Mouse (Mus musculus): ENCODE measurements around the gene Olfr718-ps1. TPM values are rescaled to one million over a fixed set of nuclear protein-coding genes. Genes with fewer than 3 reads are reported as not detected.

Olfr718-ps1 gene
- polyA plus RNA-seq, 1 experiment from 2014 or later: not detected

DNA sequence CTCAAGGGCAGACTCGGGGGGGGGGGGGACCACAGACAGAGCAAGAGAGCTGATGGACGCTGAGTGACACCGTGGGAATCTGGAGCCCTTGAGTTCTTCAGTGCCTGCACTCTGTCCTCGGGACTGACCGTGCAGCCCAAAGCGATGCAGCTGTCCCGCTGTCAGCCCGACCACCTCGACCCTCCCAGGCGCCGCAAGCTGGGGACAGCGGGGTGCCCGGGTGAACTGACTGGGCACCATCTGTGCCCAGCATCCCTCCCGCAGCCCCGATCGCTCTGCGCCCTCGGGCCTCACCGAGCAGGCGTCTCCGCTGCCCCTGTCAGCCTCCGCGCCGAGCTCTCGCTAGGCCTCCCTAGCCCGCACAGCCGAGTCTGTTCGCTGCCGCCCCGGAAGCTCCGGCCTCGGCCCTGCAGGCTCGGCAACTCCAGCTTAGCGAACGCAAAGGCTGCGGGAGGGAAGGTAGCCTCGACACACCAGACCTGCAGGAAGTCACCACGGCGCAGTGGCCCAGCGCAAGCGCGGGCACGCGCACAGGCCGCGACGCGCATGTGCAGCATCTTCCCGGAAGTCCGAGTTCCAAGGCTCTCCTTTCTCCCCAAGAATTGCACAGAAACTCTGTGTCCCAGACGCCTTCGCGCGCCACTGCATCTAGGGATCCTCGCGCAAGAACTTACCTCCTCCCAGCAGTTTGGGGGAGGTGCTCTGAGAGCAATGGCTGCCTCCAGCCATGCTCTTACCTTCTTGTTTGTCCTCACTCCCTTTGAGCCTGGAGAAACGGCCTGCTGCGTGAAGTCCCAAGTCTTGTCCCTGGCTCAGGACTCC lies 33.1 kb upstream of the Olfr718-ps1 start, which contains the start of the genes Rbak and Spdye4b:
Gene Rbak, minus strand, starts transcription at position 521 of the 822 bp plus-strand sequence.
Gene Spdye4b, plus strand, starts transcription at position 763 of the 822 bp plus-strand sequence.
- TF ChIP-seq CTCF (IDR thresholded peaks at IDR 0.05; ENCODE audit: low read depth): no peak
- peak within 1 kb of the TSS; percentile 81 for H3K4me2 ChIP-seq (ENCODE audit: low read length)
- under 1% methylated on average over 58 of the region's 58 CpGs for WGBS
- no peaks in the 10 kb centered on the region for H3K9me3 ChIP-seq (replicated peaks; ENCODE audit: low read length)
- DNase-seq (ENCODE audit: low spot score) (peak; percentile 99), ATAC-seq (replicated peaks; ENCODE audit: low FRiP score, low read depth) (peak; percentile 93)
- peak within 1 kb of the TSS; percentile 74 for H3K4me3 ChIP-seq (replicated peaks; ENCODE audit: low read depth, low read length)
- H3K4me1 ChIP-seq (replicated peaks; ENCODE audit: insufficient read depth, low read length): no peaks in the 10 kb centered on the region
- H3K27me3 ChIP-seq (ENCODE audit: insufficient read depth, low read length): no peaks in the 10 kb centered on the region
- H3K27ac ChIP-seq: peak within 1 kb of the TSS; percentile 80; the same call in 1 of the 2 replicates
- H3K9ac ChIP-seq (ENCODE audit: low read depth, low read length): peak within 1 kb of the TSS; percentile 87
- H3K36me3 ChIP-seq (ENCODE audit: insufficient read depth, low read length): peaks cover 21% of the 10 kb centered on the region

DNA sequence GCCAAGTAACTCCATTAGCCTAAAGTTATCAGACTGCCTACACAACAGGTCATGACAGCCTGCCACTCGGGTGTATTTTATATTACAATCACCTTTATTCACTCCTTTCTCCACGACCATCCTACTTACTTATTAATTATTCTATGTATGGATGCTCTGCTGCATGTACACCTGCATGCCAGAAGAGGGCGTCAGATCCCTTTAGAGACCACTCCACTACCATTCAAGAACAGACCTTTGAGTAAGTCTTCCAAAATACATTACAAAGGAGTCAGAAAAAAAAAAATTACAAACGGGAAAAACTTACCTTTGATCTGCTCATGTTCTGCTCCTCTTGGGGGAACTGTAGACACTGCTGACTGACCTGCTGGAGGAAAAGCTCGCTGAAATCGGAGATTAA lies 31.8 kb upstream of the Olfr718-ps1 start:
- H3K4me3 ChIP-seq (replicated peaks; ENCODE audit: low read depth, low read length): no peak overlapping the region
- WGBS: 30% methylated on average over 6 of the region's 6 CpGs
- no peaks in the 10 kb centered on the region for H3K27me3 ChIP-seq (ENCODE audit: insufficient read depth, low read length)
- ATAC-seq (replicated peaks; ENCODE audit: low FRiP score, low read depth) (no peak), DNase-seq (ENCODE audit: low spot score) (peak; percentile 67)
- H3K9me3 ChIP-seq (replicated peaks; ENCODE audit: low read length): no peaks in the 10 kb centered on the region
- H3K9ac ChIP-seq (ENCODE audit: low read depth, low read length): no peak overlapping the region
- TF ChIP-seq CTCF (IDR thresholded peaks at IDR 0.05; ENCODE audit: low read depth): peak; percentile 79
- peak overlapping the region; percentile 81 for H3K4me2 ChIP-seq (ENCODE audit: low read length)
- H3K27ac ChIP-seq: no peak overlapping the region
- H3K4me1 ChIP-seq (replicated peaks; ENCODE audit: insufficient read depth, low read length): no peaks in the 10 kb centered on the region
- H3K36me3 ChIP-seq (ENCODE audit: insufficient read depth, low read length): peaks cover 33% of the 10 kb centered on the region

DNA sequence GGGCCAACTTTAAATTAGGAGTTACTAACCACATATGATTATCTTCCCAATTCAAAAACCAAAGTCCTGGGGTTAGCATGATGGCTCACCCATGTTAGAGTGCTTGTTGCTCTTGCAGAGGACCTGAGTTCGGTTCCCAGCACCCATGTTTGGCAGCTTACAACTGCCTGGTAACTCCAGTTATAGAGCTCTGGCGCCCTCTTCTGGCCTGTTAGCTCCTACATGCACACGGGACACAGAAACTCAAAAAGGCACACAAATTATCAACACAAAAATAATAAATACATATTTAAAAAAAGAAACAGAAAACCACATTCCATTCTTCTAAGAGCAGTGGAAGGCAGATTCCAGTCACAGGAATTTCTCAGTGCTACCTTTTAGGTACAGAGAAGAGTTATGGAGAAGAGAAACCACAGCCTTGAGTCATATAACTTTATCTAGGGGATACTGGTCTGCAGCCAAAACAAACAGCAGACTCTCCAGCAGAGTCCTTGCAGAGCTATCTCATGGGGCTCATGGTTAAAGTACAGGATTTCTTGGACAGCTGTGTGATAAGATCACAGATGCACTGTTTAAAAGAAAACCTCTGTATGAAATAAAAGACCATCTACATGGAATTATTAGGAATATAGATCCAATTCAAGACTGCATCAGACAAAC lies 30.3 kb upstream of the Olfr718-ps1 start:
- TF ChIP-seq CTCF (IDR thresholded peaks at IDR 0.05; ENCODE audit: low read depth): peak; percentile 26; the same call in 1 of the 2 replicates
- H3K9me3 ChIP-seq (replicated peaks; ENCODE audit: low read length): no peaks in the 10 kb centered on the region
- no peak overlapping the region for H3K9ac ChIP-seq (ENCODE audit: low read depth, low read length)
- no peaks in the 10 kb centered on the region for H3K27me3 ChIP-seq (ENCODE audit: insufficient read depth, low read length)
- no peak for DNase-seq (ENCODE audit: low spot score)
- no peak for ATAC-seq (replicated peaks; ENCODE audit: low FRiP score, low read depth)
- H3K4me1 ChIP-seq (replicated peaks; ENCODE audit: insufficient read depth, low read length): no peaks in the 10 kb centered on the region
- H3K4me3 ChIP-seq (replicated peaks; ENCODE audit: low read depth, low read length): no peak overlapping the region
- peaks cover 48% of the 10 kb centered on the region for H3K36me3 ChIP-seq (ENCODE audit: insufficient read depth, low read length)
- H3K27ac ChIP-seq: no peak overlapping the region
- 92% methylated on average over 3 of the region's 3 CpGs for WGBS
- H3K4me2 ChIP-seq (ENCODE audit: low read length): no peak overlapping the region

DNA sequence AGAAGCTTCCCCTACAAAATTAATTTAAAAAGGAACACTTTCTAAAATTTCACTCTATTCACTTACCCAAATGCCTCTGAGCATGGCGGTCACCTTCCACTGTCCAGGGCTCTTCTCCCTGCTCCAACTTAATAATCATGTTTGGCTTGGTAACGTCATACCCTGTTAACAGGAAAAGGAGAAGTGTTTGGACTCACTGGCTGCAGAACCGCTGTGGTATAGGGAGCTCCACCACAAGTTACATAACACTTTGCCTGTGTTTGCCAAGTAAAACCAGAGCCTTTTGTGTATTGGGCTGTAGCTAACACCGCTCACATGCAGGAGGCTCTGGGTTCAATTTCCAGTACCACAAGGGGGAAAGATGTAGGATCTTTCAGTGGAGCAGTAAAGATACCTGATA lies 28.6 kb upstream of the Olfr718-ps1 start:
- TF ChIP-seq CTCF (IDR thresholded peaks at IDR 0.05; ENCODE audit: low read depth): no peak
- H3K9me3 ChIP-seq (replicated peaks; ENCODE audit: low read length): no peaks in the 10 kb centered on the region
- H3K27me3 ChIP-seq (ENCODE audit: insufficient read depth, low read length): no peaks in the 10 kb centered on the region
- no peak overlapping the region for H3K27ac ChIP-seq
- no peak for ATAC-seq (replicated peaks; ENCODE audit: low FRiP score, low read depth)
- H3K36me3 ChIP-seq (ENCODE audit: insufficient read depth, low read length): peaks cover 55% of the 10 kb centered on the region
- no peak overlapping the region for H3K4me3 ChIP-seq (replicated peaks; ENCODE audit: low read depth, low read length)
- no peaks in the 10 kb centered on the region for H3K4me1 ChIP-seq (replicated peaks; ENCODE audit: insufficient read depth, low read length)
- WGBS: 96% methylated on average over 4 of the region's 4 CpGs
- H3K4me2 ChIP-seq (ENCODE audit: low read length): no peak overlapping the region
- DNase-seq (ENCODE audit: low spot score): no peak
- H3K9ac ChIP-seq (ENCODE audit: low read depth, low read length): no peak overlapping the region

DNA sequence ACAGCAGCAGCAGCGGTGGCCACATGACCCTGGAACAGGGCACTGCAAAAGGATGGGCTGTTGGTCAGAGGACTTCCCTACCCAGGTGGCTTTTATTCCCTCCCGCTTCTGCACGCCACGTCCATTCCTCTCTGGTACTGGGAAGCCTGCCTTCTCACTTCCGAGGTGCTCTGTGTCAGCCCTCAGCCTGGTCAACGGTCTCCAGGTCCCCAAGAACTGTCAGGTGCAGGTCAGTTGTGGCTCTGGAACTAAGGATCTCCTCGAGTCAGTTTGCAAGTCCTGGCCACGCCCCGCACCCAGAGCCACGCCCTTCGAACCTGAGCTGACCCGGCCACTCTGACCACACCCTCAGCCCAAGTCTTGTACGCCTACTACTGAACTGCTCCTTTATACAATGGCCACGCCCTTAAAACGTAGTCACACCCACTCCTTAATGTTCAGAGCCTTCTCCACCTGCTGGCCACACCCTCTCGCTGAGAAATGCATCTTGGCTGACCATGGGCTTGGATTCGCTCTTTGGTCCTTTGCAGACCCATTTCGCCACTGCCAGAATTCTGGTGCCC lies 18.2 kb upstream of the Olfr718-ps1 start:
- Histone ChIP-seq H3K4me3 (replicated peaks; ENCODE audit: low read depth, low read length) (no peak overlapping the region), H3K36me3 (ENCODE audit: insufficient read depth, low read length) (no peaks in the 10 kb centered on the region), H3K9me3 (replicated peaks; ENCODE audit: low read length) (no peaks in the 10 kb centered on the region), H3K9ac (ENCODE audit: low read depth, low read length) (no peak overlapping the region), H3K27ac (no peak overlapping the region), H3K27me3 (ENCODE audit: insufficient read depth, low read length) (no peaks in the 10 kb centered on the region), H3K4me2 (ENCODE audit: low read length) (peak overlapping the region; percentile 44), H3K4me1 (replicated peaks; ENCODE audit: insufficient read depth, low read length) (no peaks in the 10 kb centered on the region)
- ATAC-seq (replicated peaks; ENCODE audit: low FRiP score, low read depth) (peak; percentile 82), DNase-seq (ENCODE audit: low spot score) (peak; percentile 41)
- 13% methylated on average over 18 of the region's 18 CpGs for WGBS
- peak; percentile 23; the same call in 1 of the 2 replicates for TF ChIP-seq CTCF (IDR thresholded peaks at IDR 0.05; ENCODE audit: low read depth)

DNA sequence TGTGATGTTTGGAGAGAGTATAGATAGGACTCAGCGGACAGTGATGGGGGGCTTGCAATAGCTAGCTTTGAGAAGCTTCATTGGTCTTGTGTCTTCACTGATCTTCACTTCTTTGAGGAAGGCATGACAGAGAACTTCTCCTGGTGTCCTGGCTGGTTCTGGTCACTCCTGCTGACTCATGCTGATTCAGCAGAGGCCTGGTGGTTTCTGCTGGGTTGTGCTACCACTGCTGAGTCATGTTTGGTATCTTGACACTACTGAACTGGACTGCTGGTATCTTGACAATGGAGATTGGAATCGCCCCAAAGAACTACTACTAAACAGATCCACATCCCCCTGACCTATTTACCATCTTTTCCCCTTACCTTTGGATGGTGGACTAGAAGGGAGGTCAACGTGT lies 8.2 kb upstream of the Olfr718-ps1 start:
- H3K4me2 ChIP-seq (ENCODE audit: low read length): no peak overlapping the region
- no peak overlapping the region for H3K4me3 ChIP-seq (replicated peaks; ENCODE audit: low read depth, low read length)
- no peak overlapping the region for H3K9ac ChIP-seq (ENCODE audit: low read depth, low read length)
- no peak overlapping the region for H3K27ac ChIP-seq
- peaks cover 10% of the 10 kb centered on the region for H3K27me3 ChIP-seq (ENCODE audit: insufficient read depth, low read length)
- H3K4me1 ChIP-seq (replicated peaks; ENCODE audit: insufficient read depth, low read length): no peaks in the 10 kb centered on the region
- 88% methylated on average over 3 of the region's 3 CpGs for WGBS
- no peak for TF ChIP-seq CTCF (IDR thresholded peaks at IDR 0.05; ENCODE audit: low read depth)
- H3K36me3 ChIP-seq (ENCODE audit: insufficient read depth, low read length): no peaks in the 10 kb centered on the region
- no peak for ATAC-seq (replicated peaks; ENCODE audit: low FRiP score, low read depth)
- DNase-seq (ENCODE audit: low spot score): no peak
- no peaks in the 10 kb centered on the region for H3K9me3 ChIP-seq (replicated peaks; ENCODE audit: low read length)
